Mouse (Mus musculus): Measurements from ENCODE around the gene Aph1c.
"Not testable (repeated sequence)": the region's sequence is repeated elsewhere in the genome, so short reads cannot be mapped to it uniquely, and the experiment has no call there.

Gene Aph1c

GRCm38 (mm10) chr9:66832366-66832908 lies 2.1 kb downstream of the Aph1c start:
- no peak for DNase-seq (ENCODE audit: low spot score in 2 of 2)

GRCm38 (mm10) chr9:66825990-66826389 lies 8.5 kb downstream of the Aph1c start:
- no peak for DNase-seq (ENCODE audit: low spot score in 2 of 2)

- DNase-seq (ENCODE audit: low spot score in 2 of 2): not testable (repeated sequence)
Measured at GRCm38 (mm10) chr9:66822255-66822654, 12.3 kb downstream of the Aph1c start.

GRCm38 (mm10) chr9:66820996-66821395 lies 13.5 kb downstream of the Aph1c start:
- DNase-seq (ENCODE audit: low spot score in 2 of 2): no peak

GRCm38 (mm10) chr9:66813392-66813791 lies 21.1 kb downstream of the Aph1c start:
- DNase-seq (ENCODE audit: low spot score in 2 of 2): no peak

GRCm38 (mm10) chr9:66805951-66806350 lies 28.6 kb downstream of the Aph1c start:
- DNase-seq (ENCODE audit: low spot score in 2 of 2): not testable (repeated sequence)

GRCm38 (mm10) chr9:66801947-66802346 lies 32.6 kb downstream of the Aph1c start:
- DNase-seq (ENCODE audit: low spot score in 2 of 2): no peak

- no peak for DNase-seq (ENCODE audit: low spot score in 2 of 2)
Measured at GRCm38 (mm10) chr9:66796739-66797138, 37.8 kb downstream of the Aph1c start, which contains the start of gene Gm10647. Gm10647 (plus strand) TSS chr9:66797039.

- peak; percentile 93 to 94 for DNase-seq (ENCODE audit: low spot score in 2 of 2)
Measured at GRCm38 (mm10) chr9:66795464-66796324, 38.8 kb downstream of the Aph1c start, which contains the start of gene Aph1b. Aph1b (minus strand) TSS chr9:66795490.

- no peak for DNase-seq (ENCODE audit: low spot score in 2 of 2)
Measured at GRCm38 (mm10) chr9:66794629-66795463, 39.7 kb downstream of the Aph1c start.

GRCm38 (mm10) chr9:66787821-66788220 lies 46.7 kb downstream of the Aph1c start:
- no peak for DNase-seq (ENCODE audit: low spot score in 2 of 2)

- DNase-seq (ENCODE audit: low spot score in 2 of 2): not testable (repeated sequence)
Measured at GRCm38 (mm10) chr9:66784552-66784951, 50.0 kb downstream of the Aph1c start.

- no peak for DNase-seq (ENCODE audit: low spot score in 2 of 2)
Measured at GRCm38 (mm10) chr9:66770701-66771100, 63.8 kb downstream of the Aph1c start.

- no peak for DNase-seq (ENCODE audit: low spot score in 2 of 2)
Measured at GRCm38 (mm10) chr9:66769275-66769674, 65.3 kb downstream of the Aph1c start.

GRCm38 (mm10) chr9:66768721-66769120 lies 65.8 kb downstream of the Aph1c start:
- DNase-seq (ENCODE audit: low spot score in 2 of 2): no peak

Data from urinary bladder, postnatal 4 days (tissue).